Mouse (Mus musculus) embryonic stem cell, embryonic (primary cell): Measurements from ENCODE around the gene Zfp800.

ENCODE experiments used
- CTCF ChIA-PET, 4 experiments: fragments of 300-600 bp in 2 of 4; fragments of 350-600 bp in 2 of 4; sonication (Branson Sonifier 250); formaldehyde crosslinking; loops; one replicate each; lab custom pipeline; 2022; ENCODE audit warnings: inconsistent platforms in 2 of 4; lab: Charles Lee
- POLR2A ChIA-PET, 4 experiments: fragments of 300-600 bp in 2 of 4; fragments of 350-600 bp in 2 of 4; sonication (Branson Sonifier 250); formaldehyde crosslinking; loops; one replicate each; lab custom pipeline; 2022; ENCODE audit warnings: antibody characterized with exemption in 4 of 4, inconsistent platforms in 1 of 4; lab: Charles Lee

Gene Zfp800

GRCm38 (mm10) chr6:28191935-28192334 lies 205.9 kb downstream of the Zfp800 start:
- POLR2A ChIA-PET = interaction anchor here in 1 of 4 experiments (0.6 kb wide), 1 partner anchor 29 kb away, joined by 4 read pairs; no protein-coding TSS in a partner anchor
- CTCF ChIA-PET = no interaction called here
